Mouse (Mus musculus) hindbrain, postnatal 0 days (tissue): ENCODE data around the gene Prg3. TPM values are rescaled to one million over a fixed set of nuclear protein-coding genes. Genes with fewer than 3 reads are reported as not detected.
A peak's percentile ranks its signal among the peaks of the same experiment; 100 is the strongest.

Source experiments
- ATAC-seq: fragments of 200-750 bp; cut with Nextera tagmentation; 2 replicates; pipeline ENCODE4 v1.8.0; 2017; ENCODE audit warnings: mild to moderate bottlenecking, moderate TSS enrichment, moderate library complexity
- DNase-seq: peaks from one replicate; pipeline ENCODE4 v3.0.0-alpha.2; 2015; ENCODE audit warnings: low spot score
- H3K27ac ChIP-seq: fragments of 300-500 bp; sonication (generic); 2 replicates; pipeline ENCODE4 v1.5.1; 2014; ENCODE audit warnings: mild to moderate bottlenecking
- H3K27me3 ChIP-seq: fragments of 300-500 bp; sonication (generic); 2 replicates; pipeline ENCODE4 v1.6.1; 2014; ENCODE audit warnings: low read length, mixed read lengths; ENCODE audit not compliant: insufficient read depth
- H3K36me3 ChIP-seq: fragments of 300-500 bp; sonication (generic); 2 replicates; pipeline ENCODE4 v1.6.1; 2014; ENCODE audit warnings: low read length, mixed read lengths; ENCODE audit not compliant: insufficient read depth
- H3K4me1 ChIP-seq: fragments of 300-500 bp; sonication (generic); 2 replicates; pipeline ENCODE4 v1.6.1; 2014; ENCODE audit warnings: antibody characterized with exemption, low read length, mixed read lengths; ENCODE audit not compliant: insufficient read depth
- H3K4me2 ChIP-seq: fragments of 300-500 bp; sonication (generic); 2 replicates; pipeline ENCODE4 v1.6.1; 2014; ENCODE audit warnings: low read depth, mild to moderate bottlenecking, low read length, moderate library complexity, mixed read lengths
- H3K4me3 ChIP-seq: fragments of 300-500 bp; sonication (generic); 2 replicates; pipeline ENCODE4 v1.5.1; 2014; ENCODE audit warnings: low read length
- H3K9ac ChIP-seq: fragments of 300-500 bp; sonication (generic); replicated peaks from 2 replicates; pipeline ENCODE4 v1.6.1; 2014; ENCODE audit warnings: mild to moderate bottlenecking, low read length, moderate library complexity, mixed read lengths
- H3K9me3 ChIP-seq: fragments of 300-500 bp; sonication (generic); 2 replicates; pipeline ENCODE4 v1.6.1; 2016; ENCODE audit warnings: low read length, mixed read lengths
- CTCF ChIP-seq: IDR thresholded peaks from 2 replicates; pipeline ENCODE4 v1.5.1; 2016; ENCODE audit warnings: antibody characterized with exemption, control low read depth, low read depth
- WGBS: fragments of 180-500 bp; shearing (Covaris S2); extraction: QIAGEN DNeasy Blood & Tissue Kit; methylation state at CpG from one replicate; pipeline ENCODE4 v1.1.7; 2014; 5-methylcytosine and 5-hydroxymethylcytosine counted together
- polyA plus RNA-seq: library from polyadenylated mRNA; unstranded; fragments of >200 nt; fragmentation: Nextera tagmentation; extraction: Ambion mirVana; gene quantifications from 2 replicates; pipeline ENCODE4 v1.2.1, GENCODE M21; 2015
- total RNA-seq: library from RNA; depleted of rRNA; stranded (reverse); fragments of >200 nt; gene quantifications from 2 replicates; pipeline ENCODE4 v1.2.3, GENCODE M21; 2014

Prg3 gene
- total and polyA plus RNA-seq, 2 experiments from 2014 or later, result not detected

DNA sequence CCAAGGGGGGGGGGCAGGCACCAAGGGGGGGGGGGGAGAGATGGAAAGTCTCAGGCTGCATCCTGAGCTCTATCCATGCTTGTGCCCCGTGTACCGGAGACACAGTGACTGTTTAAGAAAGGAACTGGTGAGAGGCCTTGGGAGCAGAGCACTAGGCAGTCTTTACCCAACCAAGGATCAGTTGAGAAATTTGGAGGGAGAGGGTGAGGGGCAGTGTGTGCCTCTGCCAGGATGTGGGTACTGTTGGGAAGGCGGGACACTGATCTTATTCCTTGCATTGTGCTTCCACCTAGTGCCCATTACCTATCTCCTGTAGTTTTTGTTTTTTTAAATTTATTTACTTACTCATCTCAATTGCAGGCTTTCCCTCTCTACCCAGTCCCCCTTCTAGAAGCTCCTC lies 38.2 kb downstream of the Prg3 start:
- DNase-seq, result no peak
- Histone ChIP-seq H3K27me3 (no peaks in the 10 kb centered on the region), H3K4me1 (no peaks in the 10 kb centered on the region), H3K4me3 (no peak overlapping the region), H3K9me3 (no peaks in the 10 kb centered on the region), H3K4me2 (no peak overlapping the region), H3K9ac (no peak overlapping the region), H3K27ac (no peak overlapping the region), H3K36me3 (no peaks in the 10 kb centered on the region)
- no peak for TF ChIP-seq CTCF
- no peak for ATAC-seq
- 78% methylated on average over 3 of the region's 3 CpGs for WGBS

DNA sequence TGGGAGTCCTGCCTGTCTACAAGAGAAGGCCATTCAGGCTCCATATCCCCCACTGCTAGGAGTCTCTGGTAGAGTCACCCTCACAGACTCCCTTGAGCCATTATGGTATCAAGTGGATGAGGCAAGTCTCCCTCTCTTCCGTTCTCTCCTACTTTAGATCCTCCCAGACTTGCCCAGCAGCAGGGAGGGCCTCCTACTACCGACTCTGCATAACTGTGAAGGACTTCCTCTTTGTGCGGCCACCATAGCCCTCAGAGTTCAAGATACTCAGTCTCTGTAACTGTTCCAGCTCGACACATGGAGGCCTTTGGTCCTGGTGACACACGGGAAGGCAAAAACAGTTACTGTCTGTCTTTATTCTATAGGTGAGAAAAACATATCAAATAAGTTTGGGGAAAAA lies 39.3 kb downstream of the Prg3 start:
- Histone ChIP-seq H3K4me3 (no peak overlapping the region), H3K9me3 (no peaks in the 10 kb centered on the region), H3K27me3 (no peaks in the 10 kb centered on the region), H3K27ac (no peak overlapping the region), H3K4me1 (no peaks in the 10 kb centered on the region), H3K36me3 (no peaks in the 10 kb centered on the region), H3K4me2 (no peak overlapping the region), H3K9ac (no peak overlapping the region)
- no peak for TF ChIP-seq CTCF
- 66% methylated on average over 5 of the region's 5 CpGs for WGBS
- DNase-seq (no peak), ATAC-seq (no peak)

DNA sequence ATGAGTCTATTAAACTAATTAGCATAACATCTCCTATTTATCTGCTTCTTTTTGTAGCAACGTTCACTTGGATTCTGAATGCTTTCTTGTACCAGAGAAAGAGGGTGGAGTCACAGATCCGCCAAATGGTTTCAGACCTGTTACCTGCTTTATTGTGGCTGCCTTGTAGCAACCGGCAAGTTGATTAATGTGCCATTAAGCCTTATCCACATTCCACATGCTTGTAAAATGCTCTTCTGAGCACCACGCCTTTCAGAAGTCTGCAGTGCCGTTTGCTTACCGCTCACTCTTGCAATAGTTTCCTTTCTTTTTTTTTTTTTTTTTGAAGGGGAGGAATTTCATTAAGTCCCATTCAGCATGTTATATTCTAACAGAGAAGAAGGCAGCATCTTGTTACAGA lies 41.9 kb downstream of the Prg3 start:
- Histone ChIP-seq H3K27ac (no peak overlapping the region), H3K36me3 (no peaks in the 10 kb centered on the region), H3K9me3 (no peaks in the 10 kb centered on the region), H3K4me1 (no peaks in the 10 kb centered on the region), H3K9ac (no peak overlapping the region), H3K4me2 (no peak overlapping the region), H3K4me3 (no peak overlapping the region), H3K27me3 (no peaks in the 10 kb centered on the region)
- WGBS, result 57% methylated on average over 6 of the region's 6 CpGs
- no peak for DNase-seq
- no peak for TF ChIP-seq CTCF
- no peak for ATAC-seq

DNA sequence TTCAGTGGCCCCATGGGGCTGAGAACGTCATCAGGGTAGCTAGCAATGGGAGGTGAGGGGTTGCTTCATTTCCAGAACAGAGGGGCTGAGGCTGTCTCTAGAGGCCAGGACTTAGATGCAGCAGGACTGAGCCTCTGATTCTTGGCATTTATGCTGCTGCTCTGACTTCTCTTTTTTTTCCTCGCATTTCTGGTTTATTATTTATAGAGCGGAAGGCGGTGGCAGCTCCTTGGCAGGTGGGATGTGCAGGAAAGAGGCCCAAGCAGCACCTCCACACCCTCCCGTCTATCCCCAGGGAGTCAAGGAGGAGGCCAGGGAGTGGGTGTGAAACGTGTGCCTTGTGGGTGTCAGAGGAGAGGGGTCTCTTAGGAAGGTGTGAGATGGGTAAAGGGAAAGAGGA lies 43.0 kb downstream of the Prg3 start:
- DNase-seq (no peak), ATAC-seq (no peak)
- H3K27me3 ChIP-seq, result no peaks in the 10 kb centered on the region
- H3K4me2 ChIP-seq, result no peak overlapping the region
- no peak overlapping the region for H3K27ac ChIP-seq
- WGBS, result 59% methylated on average over 6 of the region's 6 CpGs
- H3K36me3 ChIP-seq, result no peaks in the 10 kb centered on the region
- no peak for TF ChIP-seq CTCF
- no peaks in the 10 kb centered on the region for H3K9me3 ChIP-seq
- no peaks in the 10 kb centered on the region for H3K4me1 ChIP-seq
- no peak overlapping the region for H3K4me3 ChIP-seq
- no peak overlapping the region for H3K9ac ChIP-seq

DNA sequence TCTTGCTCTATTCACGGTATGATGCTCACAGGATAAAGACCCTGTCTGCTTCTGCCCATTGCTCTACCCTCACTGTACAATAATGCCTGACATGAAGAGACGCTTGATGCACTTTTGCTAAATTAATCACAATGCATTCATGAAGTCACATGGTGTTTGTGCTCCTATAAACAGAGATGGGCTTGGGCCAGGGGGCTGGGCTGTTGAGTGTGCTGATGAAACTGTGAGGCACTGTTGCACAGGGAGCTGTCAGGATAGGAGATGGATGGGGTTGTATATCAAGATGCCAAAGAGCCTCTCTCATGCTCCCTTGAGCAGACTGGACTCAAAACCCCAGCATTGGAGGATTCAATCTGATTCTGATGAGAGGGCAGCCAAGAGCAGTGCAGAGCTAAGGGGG lies 45.1 kb downstream of the Prg3 start:
- Histone ChIP-seq H3K9ac (no peak overlapping the region), H3K27ac (no peak overlapping the region), H3K4me2 (no peak overlapping the region), H3K4me1 (peaks cover 5% of the 10 kb centered on the region), H3K36me3 (no peaks in the 10 kb centered on the region), H3K27me3 (no peaks in the 10 kb centered on the region), H3K4me3 (no peak overlapping the region), H3K9me3 (no peaks in the 10 kb centered on the region)
- TF ChIP-seq CTCF, result no peak
- ATAC-seq, result no peak
- 82% methylated on average over 2 of the region's 2 CpGs for whole genome bisulfite sequencing
- DNase-seq, result no peak

DNA sequence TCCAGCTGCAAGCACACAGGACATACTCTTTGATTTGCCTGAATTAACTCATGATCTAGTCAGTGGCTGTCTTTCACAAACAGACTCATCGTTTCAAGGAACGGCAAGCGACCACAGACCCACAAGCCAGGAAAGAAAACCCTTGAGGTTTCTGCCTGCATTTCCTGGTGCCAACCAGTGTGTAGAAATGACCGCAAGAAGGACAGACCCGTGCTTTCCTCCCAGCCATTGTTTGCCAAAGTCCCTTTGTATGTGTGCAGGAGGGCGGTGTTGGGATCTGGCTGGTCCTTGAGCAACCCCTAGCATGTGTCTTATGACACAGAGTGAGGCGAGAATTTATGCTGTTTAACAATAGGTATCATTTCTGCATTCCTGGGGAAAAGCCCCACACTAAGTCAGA lies 46.2 kb downstream of the Prg3 start:
- TF ChIP-seq CTCF, result no peak
- H3K9me3 ChIP-seq, result no peaks in the 10 kb centered on the region
- no peak overlapping the region for H3K27ac ChIP-seq
- no peaks in the 10 kb centered on the region for H3K27me3 ChIP-seq
- H3K4me2 ChIP-seq, result no peak overlapping the region
- peaks cover 7% of the 10 kb centered on the region for H3K4me1 ChIP-seq
- ATAC-seq, result no peak
- DNase-seq, result no peak
- H3K9ac ChIP-seq, result no peak overlapping the region
- H3K36me3 ChIP-seq, result no peaks in the 10 kb centered on the region
- no peak overlapping the region for H3K4me3 ChIP-seq
- WGBS, result 79% methylated on average over 7 of the region's 7 CpGs

DNA sequence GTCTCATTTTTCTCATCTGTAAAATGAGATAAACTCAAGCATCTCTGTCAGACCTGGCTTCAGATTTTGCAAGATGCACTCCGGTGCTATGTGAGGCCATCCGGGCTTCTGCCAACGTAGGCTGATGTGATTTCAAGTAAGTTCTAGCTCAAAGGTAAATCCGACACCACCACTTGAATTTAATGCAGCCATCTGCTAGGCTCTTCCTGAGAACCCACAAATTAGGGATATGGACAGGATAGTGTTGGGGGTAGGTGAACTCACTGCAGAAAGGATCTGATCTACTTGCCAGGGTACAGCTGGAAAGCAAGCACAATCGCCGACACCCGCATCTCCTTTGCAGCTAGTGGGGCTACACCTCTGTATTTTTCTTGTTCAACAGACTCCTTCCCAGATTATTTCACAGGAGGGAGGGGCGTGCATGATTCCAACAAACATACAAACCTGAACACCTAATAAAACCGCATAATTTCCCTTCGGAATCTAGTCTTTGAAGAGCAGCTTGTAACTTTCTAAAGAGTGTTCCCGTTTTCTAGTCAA lies 48.6 kb downstream of the Prg3 start:
- peak; percentile 4 for DNase-seq
- 12% methylated on average over 11 of the region's 11 CpGs for WGBS
- Histone ChIP-seq H3K4me2 (peak overlapping the region; percentile 85), H3K27ac (peak overlapping the region; percentile 78), H3K27me3 (no peaks in the 10 kb centered on the region), H3K36me3 (peaks cover 24% of the 10 kb centered on the region), H3K4me3 (peak overlapping the region; percentile 67), H3K9me3 (no peaks in the 10 kb centered on the region), H3K9ac (peak overlapping the region; percentile 83), H3K4me1 (peaks cover 7% of the 10 kb centered on the region)
- ATAC-seq, result peak; percentile 44
- TF ChIP-seq CTCF, result no peak
